Mouse (Mus musculus) heart, postnatal 0 days (tissue): ENCODE results near the gene Cfap45. TPM values are rescaled to one million over a fixed set of nuclear protein-coding genes. Genes with fewer than 3 reads are reported as not detected.
A peak's percentile ranks its signal among the peaks of the same experiment; 100 is the strongest.

Experiments used
- ATAC-seq: fragments of 200-750 bp; cut with Nextera tagmentation; 2 replicates; pipeline ENCODE4 v1.8.0; 2017; ENCODE audit warnings: low read depth, moderate number of reproducible peaks, moderate library complexity; ENCODE audit not compliant: insufficient read depth
- DNase-seq: peaks from one replicate; pipeline ENCODE4 v3.0.0-alpha.2; 2016; ENCODE audit warnings: low spot score
- H3K27ac ChIP-seq: fragments of 300-500 bp; sonication (generic); 2 replicates; pipeline ENCODE4 v1.5.1; 2014; ENCODE audit warnings: low read depth, mild to moderate bottlenecking
- H3K27me3 ChIP-seq: fragments of 300-500 bp; sonication (generic); 2 replicates; pipeline ENCODE4 v1.6.1; 2014; ENCODE audit warnings: low read length, mixed read lengths; ENCODE audit not compliant: control insufficient read depth, insufficient read depth
- H3K36me3 ChIP-seq: fragments of 300-500 bp; sonication (generic); replicated peaks from 2 replicates; pipeline ENCODE4 v1.6.1; 2014; ENCODE audit warnings: low read length, mixed read lengths; ENCODE audit not compliant: control insufficient read depth, insufficient read depth
- H3K4me1 ChIP-seq: fragments of 300-500 bp; sonication (generic); 2 replicates; pipeline ENCODE4 v1.6.1; 2014; ENCODE audit warnings: antibody characterized with exemption; ENCODE audit not compliant: control insufficient read depth, insufficient read depth
- H3K4me2 ChIP-seq: fragments of 300-500 bp; sonication (generic); 2 replicates; pipeline ENCODE4 v1.6.1; 2014; ENCODE audit warnings: low read depth, mild to moderate bottlenecking, low read length, moderate library complexity
- H3K4me3 ChIP-seq: fragments of 300-500 bp; sonication (generic); 2 replicates; pipeline ENCODE4 v1.5.1; 2014; ENCODE audit warnings: low read depth, low read length
- H3K9ac ChIP-seq: fragments of 300-500 bp; sonication (generic); replicated peaks from 2 replicates; pipeline ENCODE4 v1.6.1; 2014; ENCODE audit warnings: low read depth, low read length, mixed read lengths
- H3K9me3 ChIP-seq: fragments of 300-500 bp; sonication (generic); replicated peaks from 2 replicates; pipeline ENCODE4 v1.6.1; 2016; ENCODE audit warnings: low read length; ENCODE audit not compliant: control insufficient read depth
- CTCF ChIP-seq: IDR thresholded peaks from 2 replicates; pipeline ENCODE4 v1.5.1; 2016; ENCODE audit warnings: antibody characterized with exemption, control low read depth, low read depth
- EP300 ChIP-seq: IDR thresholded peaks from 2 replicates; pipeline ENCODE4 v1.6.1; 2016; ENCODE audit warnings: antibody characterized with exemption, low read depth
- WGBS: fragments of 180-500 bp; shearing (Covaris S2); extraction: QIAGEN DNeasy Blood & Tissue Kit; methylation state at CpG from one replicate; pipeline ENCODE4 v1.1.7; 2014; 5-methylcytosine and 5-hydroxymethylcytosine counted together
- polyA plus RNA-seq: library from polyadenylated mRNA; unstranded; fragments of >200 nt; fragmentation: Nextera tagmentation; extraction: Ambion mirVana; gene quantifications from 2 replicates; pipeline ENCODE4 v1.2.1, GENCODE M21; 2015
- total RNA-seq: library from RNA; depleted of rRNA; stranded (reverse); fragments of >200 nt; gene quantifications from 2 replicates; pipeline ENCODE4 v1.2.3, GENCODE M21; 2014; ENCODE audit warnings: low replicate concordance

The Cfap45 gene
- total and polyA plus RNA-seq, 2 experiments from 2014 or later = 2.6 to 6.6 TPM

GRCm38 (mm10) chr1:172549717-172550116 lies 29.1 kb downstream of the Cfap45 start:
- 12% methylated on average over 8 of the region's 8 CpGs for WGBS

GRCm38 (mm10) chr1:172550551-172550951 lies 29.9 kb downstream of the Cfap45 start:
- 2% methylated on average over 8 of the region's 8 CpGs for WGBS
- H3K36me3 ChIP-seq = no peaks in the 10 kb centered on the region
- H3K27ac ChIP-seq = no peak overlapping the region
- H3K9me3 ChIP-seq = no peaks in the 10 kb centered on the region
- DNase-seq (peak; percentile 47), ATAC-seq (peak; percentile 71)
- no peak overlapping the region for H3K9ac ChIP-seq
- H3K27me3 ChIP-seq = 0 out of 2 replicates have a peak, but pooled peaks cover 3% of the 10 kb centered on the region
- peaks cover 15% of the 10 kb centered on the region for H3K4me1 ChIP-seq
- H3K4me3 ChIP-seq = peak overlapping the region; percentile 34
- peak overlapping the region; percentile 63 for H3K4me2 ChIP-seq
- TF ChIP-seq CTCF = no peak
- no peak for TF ChIP-seq EP300

More at GRCm38 (mm10) chr1:172549717-172550116, 29.1 kb downstream of the Cfap45 start:
- H3K4me3 ChIP-seq = peak overlapping the region; percentile 34
- no peaks in the 10 kb centered on the region for H3K9me3 ChIP-seq
- TF ChIP-seq CTCF = no peak
- no peak for TF ChIP-seq EP300
- 0 out of 2 replicates have a peak, but pooled peaks cover 3% of the 10 kb centered on the region for H3K27me3 ChIP-seq
- H3K36me3 ChIP-seq = no peaks in the 10 kb centered on the region
- H3K27ac ChIP-seq = no peak overlapping the region
- H3K9ac ChIP-seq = no peak overlapping the region
- ATAC-seq = no peak
- H3K4me2 ChIP-seq = peak overlapping the region; percentile 63
- peaks cover 15% of the 10 kb centered on the region for H3K4me1 ChIP-seq
- DNase-seq = no peak

- WGBS = 11% methylated on average over 7 of the region's 7 CpGs
- ATAC-seq (no peak), DNase-seq (no peak)
- Histone ChIP-seq H3K36me3 (no peaks in the 10 kb centered on the region), H3K4me1 (peaks cover 15% of the 10 kb centered on the region), H3K4me2 (peak overlapping the region; percentile 63), H3K27me3 (0 out of 2 replicates have a peak, but pooled peaks cover 3% of the 10 kb centered on the region), H3K9me3 (no peaks in the 10 kb centered on the region), H3K9ac (no peak overlapping the region), H3K27ac (no peak overlapping the region), H3K4me3 (peak overlapping the region; percentile 34)
- TF ChIP-seq EP300 (no peak), CTCF (no peak)
Measured at GRCm38 (mm10) chr1:172551009-172551408, 30.4 kb downstream of the Cfap45 start.

- Histone ChIP-seq H3K4me3 (no peak overlapping the region), H3K4me1 (peaks cover 15% of the 10 kb centered on the region), H3K9ac (no peak overlapping the region), H3K27me3 (0 out of 2 replicates have a peak, but pooled peaks cover 3% of the 10 kb centered on the region), H3K4me2 (no peak overlapping the region), H3K36me3 (no peaks in the 10 kb centered on the region), H3K27ac (peak overlapping the region; percentile 59), H3K9me3 (no peaks in the 10 kb centered on the region)
- 44% methylated on average over 1 of the region's 1 CpGs for WGBS
- TF ChIP-seq CTCF = no peak
- peak; percentile 69; the same call in 1 of the 2 replicates for TF ChIP-seq EP300
- DNase-seq = no peak
- ATAC-seq = peak; percentile 54; the same call in 1 of the 2 replicates
Measured at GRCm38 (mm10) chr1:172552623-172553022, 32.0 kb downstream of the Cfap45 start.

- Histone ChIP-seq H3K27ac (no peak within 1 kb of the TSS), H3K27me3 (peaks cover 6% of the 10 kb centered on the region; the same call in 1 of the 2 replicates), H3K36me3 (no peaks in the 10 kb centered on the region), H3K4me3 (no peak within 1 kb of the TSS), H3K4me2 (no peak within 1 kb of the TSS), H3K9me3 (no peaks in the 10 kb centered on the region), H3K4me1 (peaks cover 7% of the 10 kb centered on the region; the same call in 1 of the 2 replicates), H3K9ac (no peak within 1 kb of the TSS)
- DNase-seq (no peak), ATAC-seq (no peak)
- no peak for TF ChIP-seq EP300
- TF ChIP-seq CTCF = no peak
- 71% methylated on average over 11 of the region's 11 CpGs for WGBS
Measured at GRCm38 (mm10) chr1:172555638-172556037, 35.0 kb downstream of the Cfap45 start, which contains the start of gene Vsig8. Gene Vsig8 (plus strand): TSS chr1:172555938.
